14 mouse cellular contexts compared by ENCODE assay signal in genomic region chr7:110774674-110775073, GRCm38 (mm10). TPM values are rescaled to one million over a fixed set of nuclear protein-coding genes. Genes with fewer than 3 reads are reported as not detected.
DNase-seq lines count a peak whose midpoint lies in the region; ATAC-seq and TF ChIP-seq lines count a peak whose summit lies in the region.
"Had no signal": no experiment of that assay in that cellular context is flagged by ENCODE, and none has a peak within 500 bp of the region (broad histone marks: within the 10 kb centered on the region; RNA-seq: fewer than 3 reads in every experiment).

No protein-coding gene starts in this region.

- H3K4me2 ChIP-seq in forebrain, embryonic 12.5 days = no peak overlapping the region
- no peak overlapping the region for H3K4me2 ChIP-seq in midbrain, postnatal 0 days (ENCODE audit: low read depth, low read length, poor library complexity, severe bottlenecking)
- peak overlapping the region; percentile 75 for H3K4me2 ChIP-seq in liver, embryonic 13.5 days
- H3K4me2 ChIP-seq in midbrain, embryonic 16.5 days (ENCODE audit: low read length) = no peak overlapping the region

- H3K9me3 ChIP-seq in forebrain, embryonic 10.5 days = no peaks in the 10 kb centered on the region
- H3K9me3 ChIP-seq in forebrain, embryonic 12.5 days = no peaks in the 10 kb centered on the region
- no peaks in the 10 kb centered on the region for H3K9me3 ChIP-seq in midbrain, postnatal 0 days (ENCODE audit: low read length)
- no peaks in the 10 kb centered on the region for H3K9me3 ChIP-seq in midbrain, embryonic 10.5 days (replicated peaks)
- H3K9me3 ChIP-seq in liver, embryonic 13.5 days (replicated peaks) = no peaks in the 10 kb centered on the region
- H3K9me3 ChIP-seq in midbrain, embryonic 16.5 days (replicated peaks; ENCODE audit: control insufficient read depth, low read length, poor library complexity, severe bottlenecking) = no peaks in the 10 kb centered on the region
- H3K9me3 ChIP-seq: hindbrain, embryonic 15.5 days; limb, embryonic 10.5 days had no signal

- H3K27me3 ChIP-seq in forebrain, embryonic 10.5 days (ENCODE audit: poor library complexity, severe bottlenecking) = peaks cover 23% of the 10 kb centered on the region
- peaks cover 12% of the 10 kb centered on the region for H3K27me3 ChIP-seq in forebrain, embryonic 12.5 days
- H3K27me3 ChIP-seq in midbrain, postnatal 0 days (ENCODE audit: insufficient read depth, low read length) = no peaks in the 10 kb centered on the region
- H3K27me3 ChIP-seq in midbrain, embryonic 10.5 days (ENCODE audit: low read depth, poor library complexity, severe bottlenecking) = peaks cover 30% of the 10 kb centered on the region
- no peaks in the 10 kb centered on the region for H3K27me3 ChIP-seq in liver, embryonic 13.5 days
- H3K27me3 ChIP-seq in midbrain, embryonic 16.5 days (ENCODE audit: control insufficient read depth, insufficient read depth, low read depth, low read length) = no peaks in the 10 kb centered on the region
- H3K27me3 ChIP-seq: hindbrain, embryonic 15.5 days had no signal

- DNase-seq in forebrain, embryonic 10.5 days (ENCODE audit: extremely low spot score, low spot score) = no peak
- DNase-seq in midbrain, postnatal 0 days (ENCODE audit: low spot score) = no peak
- no peak for DNase-seq in midbrain, embryonic 10.5 days (ENCODE audit: low spot score)
- DNase-seq in liver, embryonic 13.5 days = peak; percentile 81
- DNase-seq in spleen, postnatal 4 days (ENCODE audit: low spot score in 2 of 2) = peak; percentile 66 to 76
- DNase-seq in left cerebral cortex, adult 11 months (ENCODE audit: low spot score) = no peak
- DNase-seq: cerebellum, adult 9-10 months; lung, postnatal 36 days; right cerebral cortex, adult 18-20 months; thymus, adult 2 months had no signal

- ATAC-seq in forebrain, embryonic 12.5 days (ENCODE audit: low FRiP score) = no peak
- no peak for ATAC-seq in midbrain, postnatal 0 days (ENCODE audit: low FRiP score)
- peak; percentile 86 for ATAC-seq in liver, embryonic 13.5 days (ENCODE audit: low read depth)
- ATAC-seq in midbrain, embryonic 16.5 days = no peak

- peaks cover 23% of the 10 kb centered on the region for H3K4me1 ChIP-seq in forebrain, embryonic 10.5 days
- no peaks in the 10 kb centered on the region for H3K4me1 ChIP-seq in forebrain, embryonic 12.5 days
- peaks cover 9% of the 10 kb centered on the region for H3K4me1 ChIP-seq in midbrain, postnatal 0 days (ENCODE audit: insufficient read depth, low read length)
- peaks cover 21% of the 10 kb centered on the region for H3K4me1 ChIP-seq in midbrain, embryonic 10.5 days
- peaks cover 96% of the 10 kb centered on the region for H3K4me1 ChIP-seq in liver, embryonic 13.5 days (replicated peaks)
- H3K4me1 ChIP-seq in midbrain, embryonic 16.5 days (ENCODE audit: control insufficient read depth, insufficient read depth, low read length) = peaks cover 13% of the 10 kb centered on the region

- no peak overlapping the region for H3K9ac ChIP-seq in forebrain, embryonic 12.5 days
- H3K9ac ChIP-seq in midbrain, postnatal 0 days (replicated peaks; ENCODE audit: low read length, poor library complexity, severe bottlenecking) = no peak overlapping the region
- H3K9ac ChIP-seq in liver, embryonic 13.5 days = peak overlapping the region; percentile 89
- no peak overlapping the region for H3K9ac ChIP-seq in midbrain, embryonic 16.5 days (ENCODE audit: low read depth, low read length)

- H3K4me3 ChIP-seq in forebrain, embryonic 10.5 days = no peak overlapping the region
- H3K4me3 ChIP-seq in forebrain, embryonic 12.5 days (replicated peaks) = no peak overlapping the region
- H3K4me3 ChIP-seq in midbrain, postnatal 0 days (ENCODE audit: low read depth, low read length) = no peak overlapping the region
- no peak overlapping the region for H3K4me3 ChIP-seq in midbrain, embryonic 10.5 days
- H3K4me3 ChIP-seq in liver, embryonic 13.5 days (replicated peaks) = peak overlapping the region; percentile 73
- no peak overlapping the region for H3K4me3 ChIP-seq in midbrain, embryonic 16.5 days (ENCODE audit: low read depth, low read length)
- H3K4me3 ChIP-seq: hindbrain, embryonic 15.5 days had no signal

- H3K27ac ChIP-seq in forebrain, embryonic 10.5 days = 0 out of 2 replicates have a peak overlapping the region, but pooled peaks have one; percentile 51
- no peak overlapping the region for H3K27ac ChIP-seq in forebrain, embryonic 12.5 days
- peak overlapping the region; percentile 68; the same call in 1 of the 2 replicates for H3K27ac ChIP-seq in midbrain, postnatal 0 days (ENCODE audit: low read depth, low read length)
- H3K27ac ChIP-seq in midbrain, embryonic 10.5 days (replicated peaks) = no peak overlapping the region
- H3K27ac ChIP-seq in liver, embryonic 13.5 days = peak overlapping the region; percentile 98
- H3K27ac ChIP-seq in midbrain, embryonic 16.5 days (ENCODE audit: low read length) = no peak overlapping the region

- WGBS in forebrain, embryonic 10.5 days = 85% methylated on average over 8 of the region's 8 CpGs
- WGBS in forebrain, embryonic 12.5 days = 92% methylated on average over 8 of the region's 8 CpGs
- WGBS in midbrain, postnatal 0 days = 92% methylated on average over 8 of the region's 8 CpGs
- 87% methylated on average over 8 of the region's 8 CpGs for WGBS in midbrain, embryonic 10.5 days
- WGBS in liver, embryonic 13.5 days (ENCODE audit: insufficient replicate concordance) = 16% methylated on average over 8 of the region's 8 CpGs
- 92% methylated on average over 8 of the region's 8 CpGs for WGBS in midbrain, embryonic 16.5 days

- TF ChIP-seq CTCF in midbrain, postnatal 0 days (IDR thresholded peaks at IDR 0.05) = no peak

- H3K36me3 ChIP-seq in forebrain, embryonic 10.5 days (replicated peaks) = no peaks in the 10 kb centered on the region
- no peaks in the 10 kb centered on the region for H3K36me3 ChIP-seq in forebrain, embryonic 12.5 days (replicated peaks)
- no peaks in the 10 kb centered on the region for H3K36me3 ChIP-seq in midbrain, postnatal 0 days (ENCODE audit: insufficient read depth, low read length)
- H3K36me3 ChIP-seq in midbrain, embryonic 10.5 days = no peaks in the 10 kb centered on the region
- H3K36me3 ChIP-seq in liver, embryonic 13.5 days = peaks cover 21% of the 10 kb centered on the region
- 0 out of 2 replicates have a peak, but pooled peaks cover 3% of the 10 kb centered on the region for H3K36me3 ChIP-seq in midbrain, embryonic 16.5 days (ENCODE audit: control insufficient read depth, insufficient read depth, low read length)
- H3K36me3 ChIP-seq: hindbrain, embryonic 15.5 days; limb, embryonic 10.5 days had no signal

RNA-seq across cellular contexts. Expression of gene Ampd3, which starts 6.7 kb away (rescaled TPM):
- 1.2 and 1.5 TPM in 2 replicates for polyA plus RNA-seq in forebrain, embryonic 10.5 days (2016; fragmentation: Nextera tagmentation; extraction: Ambion mirVana)
- 0.94 and 1.2 TPM in 2 replicates for polyA plus RNA-seq in forebrain, embryonic 12.5 days (2016; fragmentation: Nextera tagmentation; extraction: Ambion mirVana)
- 20.6 and 22.7 TPM in 2 replicates for total RNA-seq in midbrain, postnatal 0 days (2014; rRNA removed)
- 13.2 and 16.2 TPM in 2 replicates for polyA plus RNA-seq in midbrain, postnatal 0 days (2015; fragmentation: Nextera tagmentation; extraction: Ambion mirVana)
- polyA plus RNA-seq in midbrain, embryonic 10.5 days (2016; fragmentation: Nextera tagmentation; extraction: Ambion mirVana) = 0.81 and 0.95 TPM in 2 replicates
- polyA plus RNA-seq in liver, embryonic 13.5 days (2015; fragmentation: Nextera tagmentation; extraction: Ambion mirVana) = 26.2 and 34.2 TPM in 2 replicates
- polyA plus RNA-seq in midbrain, embryonic 16.5 days (2015; fragmentation: Nextera tagmentation; extraction: Ambion mirVana) = 10.3 and 13.9 TPM in 2 replicates

Comparison
In these comparisons a context has a peak if more than half of its experiments do, and no peak if none do; other contexts are left out.
1. H3K27ac ChIP-seq: peak in forebrain, embryonic 10.5 days (single experiment), midbrain, postnatal 0 days (single experiment) and liver, embryonic 13.5 days (single experiment); none in forebrain, embryonic 12.5 days (single experiment), midbrain, embryonic 10.5 days (single experiment) and midbrain, embryonic 16.5 days (single experiment).
2. DNase-seq: peak in liver, embryonic 13.5 days (single experiment) and spleen, postnatal 4 days (2 of 2); none in forebrain, embryonic 10.5 days (single experiment), midbrain, postnatal 0 days (single experiment), midbrain, embryonic 10.5 days (single experiment) and left cerebral cortex, adult 11 months (single experiment).